Mouse (Mus musculus) adrenal gland, adult 18-20 months (tissue): ENCODE measurements around the gene Plekha4. TPM values are rescaled to one million over a fixed set of nuclear protein-coding genes. Genes with fewer than 3 reads are reported as not detected.
"Not testable (repeated sequence)": the region's sequence is repeated elsewhere in the genome, so short reads cannot be mapped to it uniquely, and the experiment has no call there.

Source experiments
- DNase-seq, 2 experiments: peaks; one replicate each; pipeline ENCODE4 v3.0.0; 2021 to 2022; ENCODE audit warnings: low spot score in 2 of 2
- long read RNA-seq, 2 experiments: library from polyadenylated mRNA; stranded (forward); transcript quantifications; one replicate each; pipeline ENCODE4 v2.0.0; 2021
- total RNA-seq, 2 experiments: library from RNA; stranded (reverse); gene quantifications; 1 replicate in 1 of 2; 2 replicates in 1 of 2; pipeline ENCODE4 v1.2.3; 2021

Plekha4 gene
- total RNA-seq, result 1 to 10 TPM; 2.5 to 2.7 TPM
- long read RNA-seq, experiment 1, partial matches to known transcripts, result 1 of 2 reads
- long read RNA-seq, experiment 1, other reads (novel, unspliced or antisense), result 0 of 2 reads
- long read RNA-seq, experiment 2, partial matches to known transcripts, result 0 of 1 reads
- long read RNA-seq, experiment 2, other reads (novel, unspliced or antisense), result 0 of 1 reads

GRCm38 (mm10) chr7:45525809-45526473 lies at the start of gene Plekha4, which contains the start of gene Ppp1r15a:
Plekha4 (plus strand) TSS chr7:45526330.
Ppp1r15a (minus strand) TSS chr7:45526268.
- DNase-seq, result peak; percentile 98

- DNase-seq, result no peak
These were observed 49.7 kb upstream of the Plekha4 start for GRCm38 (mm10) chr7:45476453-45476852.

DNA sequence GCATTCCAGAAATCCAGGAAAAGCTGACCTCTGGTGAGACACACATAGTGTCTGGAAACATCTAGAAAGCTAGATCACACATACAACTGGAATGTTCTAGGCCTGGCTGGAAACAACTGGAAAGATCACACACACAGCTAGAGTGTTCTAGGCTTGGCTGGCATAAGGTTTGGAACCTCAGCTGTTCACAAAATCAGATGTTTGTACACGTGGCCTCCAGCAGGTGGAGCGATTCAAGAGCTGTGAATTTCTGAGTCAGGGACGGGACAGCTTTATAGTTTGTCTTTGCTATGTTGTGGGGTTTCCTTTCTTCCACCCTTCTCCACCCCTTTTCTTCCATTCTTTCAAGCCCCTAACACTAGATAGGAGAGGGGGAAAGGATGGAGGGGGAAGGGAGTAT lies 49.1 kb upstream of the Plekha4 start:
- DNase-seq, result peak in 1 of 2 experiments; percentile 51

- no peak for DNase-seq
These were observed 47.4 kb upstream of the Plekha4 start for GRCm38 (mm10) chr7:45478774-45479173.

GRCm38 (mm10) chr7:45480310-45480709 lies 45.8 kb upstream of the Plekha4 start:
- DNase-seq, result not testable (repeated sequence)

DNA sequence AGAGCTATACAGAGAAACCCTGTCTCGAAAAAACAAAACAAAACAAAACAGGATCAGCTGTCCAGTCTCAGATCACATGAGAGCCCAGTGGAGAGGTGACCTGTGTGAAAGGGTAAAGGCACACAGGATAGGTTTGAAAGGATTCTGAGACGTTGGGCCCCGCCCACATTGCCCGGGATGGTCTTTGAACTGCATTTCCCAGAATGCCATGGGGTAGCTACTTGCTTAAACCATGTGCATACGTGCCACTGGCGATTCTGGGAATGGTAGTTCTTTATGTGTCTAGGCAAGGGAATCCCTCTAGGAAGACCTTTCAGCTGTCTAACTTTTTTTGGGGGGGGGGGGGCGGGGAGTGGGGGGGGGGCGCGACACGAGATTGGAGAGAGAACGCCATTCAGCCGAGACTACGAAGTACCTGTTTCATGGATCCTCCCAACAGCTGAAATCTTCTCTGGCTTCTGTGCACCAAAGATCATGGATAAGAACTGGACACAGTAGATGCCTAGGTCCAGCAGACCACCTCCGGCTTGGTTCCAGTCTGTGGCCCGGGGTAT lies 44.7 kb upstream of the Plekha4 start, which contains the start of gene Tulp2:
Gene Tulp2, plus strand, starts transcription at position 504 of the 554 bp plus-strand sequence.
- no peak for DNase-seq

DNA sequence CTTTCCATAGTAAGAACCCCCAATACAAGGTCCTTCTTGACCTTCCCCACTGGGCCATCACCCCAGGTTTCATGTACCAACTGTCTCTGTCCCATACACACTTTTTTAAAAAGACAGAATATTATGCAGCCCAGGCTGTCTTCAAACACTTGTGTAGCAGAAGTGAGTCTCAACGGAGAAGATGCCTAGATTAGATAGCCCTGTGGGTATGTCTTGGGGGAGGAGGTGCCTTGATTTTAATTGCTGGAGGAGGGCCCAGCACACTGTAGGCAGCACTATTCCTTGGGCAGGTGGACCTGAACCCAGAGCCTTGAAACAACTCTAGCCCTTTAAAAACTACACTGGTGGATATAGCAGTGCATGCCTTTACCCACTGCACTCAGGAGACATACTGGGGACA lies 44.0 kb upstream of the Plekha4 start:
- no peak for DNase-seq

- not testable (repeated sequence) for DNase-seq
These were observed 41.1 kb upstream of the Plekha4 start for GRCm38 (mm10) chr7:45484985-45485384.

GRCm38 (mm10) chr7:45486158-45486557 lies 40.0 kb upstream of the Plekha4 start:
- DNase-seq, result no peak

- no peak for DNase-seq
These were observed 39.2 kb upstream of the Plekha4 start, which contains the start of gene Gm45808 for GRCm38 (mm10) chr7:45486761-45487415. Gm45808 (minus strand) TSS chr7:45486811.

- DNase-seq, result no peak
These were observed 38.3 kb upstream of the Plekha4 start for GRCm38 (mm10) chr7:45487861-45488292.

GRCm38 (mm10) chr7:45488293-45489204 lies 37.6 kb upstream of the Plekha4 start, which contains the start of gene Dhdh:
Dhdh (minus strand) TSS chr7:45488805.
- peak; percentile 73 to 78 for DNase-seq

DNA sequence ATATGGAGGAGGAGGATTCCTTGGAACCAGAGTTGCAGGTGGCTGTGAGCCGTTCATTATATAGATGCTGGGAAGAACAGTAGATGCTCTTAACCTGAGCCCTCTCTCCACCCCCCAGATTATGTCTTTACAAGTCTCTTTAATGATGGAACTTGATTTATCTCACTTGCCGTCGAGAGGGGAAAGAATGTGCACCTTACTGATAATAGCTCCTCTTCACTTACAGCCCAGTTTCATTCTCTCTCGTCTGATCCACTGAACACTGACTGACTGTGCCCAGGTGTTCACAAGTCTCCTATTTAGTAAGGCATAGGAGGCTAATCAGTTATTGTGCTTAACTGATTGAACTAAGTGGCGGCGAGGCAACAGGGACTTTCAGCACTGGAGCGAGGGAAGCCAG lies 36.6 kb upstream of the Plekha4 start:
- DNase-seq, result no peak

GRCm38 (mm10) chr7:45490822-45491221 lies 35.3 kb upstream of the Plekha4 start:
- DNase-seq, result no peak

DNA sequence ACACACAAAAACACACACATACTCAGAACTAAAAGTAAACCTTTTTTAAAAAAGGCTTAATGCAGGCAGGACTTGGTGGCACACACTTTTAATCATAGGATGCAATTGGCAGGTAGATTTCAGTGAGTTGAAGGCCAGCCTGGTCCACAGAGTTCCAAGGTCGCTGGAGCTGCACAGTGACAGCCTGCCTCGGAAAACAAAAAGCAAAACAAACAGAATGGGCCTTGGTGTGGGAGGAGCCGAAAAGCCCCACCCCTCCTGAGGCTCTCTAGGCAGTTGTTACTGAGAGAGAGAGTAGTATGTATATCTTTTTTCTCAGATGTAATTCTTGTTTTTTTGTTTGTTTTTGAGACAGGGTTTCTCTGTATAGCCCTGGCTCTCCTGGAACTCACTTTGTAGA lies 34.9 kb upstream of the Plekha4 start:
- DNase-seq, result no peak

GRCm38 (mm10) chr7:45492225-45492844 lies 33.8 kb upstream of the Plekha4 start:
- no peak for DNase-seq

GRCm38 (mm10) chr7:45492951-45493350 lies 33.2 kb upstream of the Plekha4 start:
- no peak for DNase-seq

DNA sequence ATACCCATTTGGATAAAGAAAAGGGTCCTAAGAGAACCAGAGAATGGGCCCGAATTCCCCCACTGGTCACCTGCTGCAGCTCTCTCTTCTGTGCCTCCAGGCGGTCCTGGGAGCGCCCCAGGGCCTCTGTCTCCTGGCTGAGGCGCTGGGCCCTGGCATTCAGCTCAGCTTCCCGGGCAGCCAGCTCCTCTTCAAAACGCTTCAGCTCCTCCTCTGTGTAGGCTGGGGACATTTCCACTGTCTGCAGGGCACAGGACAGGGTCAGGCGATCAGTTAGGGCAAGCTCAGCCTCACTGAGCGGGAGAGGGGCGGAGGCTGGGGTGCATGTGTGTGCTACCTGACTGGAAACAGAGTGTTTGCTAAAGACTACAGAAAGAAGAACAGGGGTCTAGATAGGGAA lies 31.6 kb upstream of the Plekha4 start:
- DNase-seq, result no peak

DNA sequence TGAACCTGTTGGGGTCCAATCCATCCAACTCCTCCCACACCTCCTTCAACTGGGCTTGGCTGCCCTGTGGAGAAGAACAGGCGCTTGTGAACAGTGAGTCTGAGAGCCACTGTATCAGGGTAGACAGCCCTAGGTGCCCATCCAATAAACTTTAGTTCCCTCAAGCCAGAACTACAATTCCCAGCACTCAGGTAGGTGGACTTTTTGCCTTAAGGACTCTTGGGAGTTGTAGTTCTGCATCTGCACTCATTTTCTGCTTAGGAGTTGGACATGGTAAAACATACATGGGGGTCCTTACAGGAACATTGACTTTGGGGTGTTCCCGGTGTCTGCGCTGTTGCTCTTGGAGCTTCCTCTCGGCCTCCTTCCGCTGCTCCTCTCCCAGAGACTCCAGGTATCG lies 27.7 kb upstream of the Plekha4 start:
- DNase-seq, result no peak

DNA sequence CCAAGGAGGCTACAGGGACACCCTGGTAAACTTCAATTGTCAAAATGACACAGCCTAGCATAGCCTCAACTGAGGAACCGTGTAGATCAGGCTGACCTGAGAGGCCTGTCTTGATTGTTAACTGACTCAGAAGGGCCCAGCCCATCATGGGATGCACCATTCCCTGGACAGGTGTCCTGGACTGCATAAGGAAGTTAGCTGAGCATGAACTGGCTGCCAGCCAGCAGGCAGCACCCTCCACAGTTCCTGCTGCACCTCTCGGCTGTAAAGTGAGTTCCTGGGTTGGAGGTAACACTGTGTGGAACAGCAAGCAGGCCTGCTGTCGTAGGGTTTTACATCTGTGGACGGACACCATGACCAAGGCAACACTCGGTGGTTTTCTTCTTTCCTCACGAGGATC lies 18.5 kb upstream of the Plekha4 start:
- DNase-seq, result no peak
